Mouse (Mus musculus) ES-E14 (cell line): ENCODE measurements at regions not wholly inside any gene's neighbourhood (a gene's known extent, or its start where the extent isn't known, plus 50 kb on each side); places are given as distances from the start of the nearest gene placed in this dataset.

ENCODE experiments used
- CHD2 ChIP-seq: IDR thresholded peaks from 2 replicates; pipeline ENCODE4 v1.6.1; 2014; ENCODE audit warnings: mild to moderate bottlenecking, low read depth, low read length, inconsistent platforms
- HCFC1 ChIP-seq: IDR thresholded peaks from 2 replicates; pipeline ENCODE4 v1.6.1; 2012; ENCODE audit warnings: low read length, inconsistent platforms, borderline replicate concordance; ENCODE audit not compliant: insufficient read depth
- MAFK ChIP-seq: IDR thresholded peaks from 2 replicates; pipeline ENCODE4 v1.6.1; 2014; ENCODE audit warnings: mild to moderate bottlenecking, low read depth, low read length, inconsistent platforms; ENCODE audit not compliant: insufficient read depth
- ZC3H11A ChIP-seq: IDR thresholded peaks from 2 replicates; pipeline ENCODE4 v1.6.1; 2012; ENCODE audit warnings: low read depth, mild to moderate bottlenecking, inconsistent platforms, low read length, borderline replicate concordance
- ZNF384 ChIP-seq: IDR thresholded peaks from 2 replicates; pipeline ENCODE4 v1.6.1; 2012; ENCODE audit warnings: low read depth, low read length, inconsistent platforms

DNA sequence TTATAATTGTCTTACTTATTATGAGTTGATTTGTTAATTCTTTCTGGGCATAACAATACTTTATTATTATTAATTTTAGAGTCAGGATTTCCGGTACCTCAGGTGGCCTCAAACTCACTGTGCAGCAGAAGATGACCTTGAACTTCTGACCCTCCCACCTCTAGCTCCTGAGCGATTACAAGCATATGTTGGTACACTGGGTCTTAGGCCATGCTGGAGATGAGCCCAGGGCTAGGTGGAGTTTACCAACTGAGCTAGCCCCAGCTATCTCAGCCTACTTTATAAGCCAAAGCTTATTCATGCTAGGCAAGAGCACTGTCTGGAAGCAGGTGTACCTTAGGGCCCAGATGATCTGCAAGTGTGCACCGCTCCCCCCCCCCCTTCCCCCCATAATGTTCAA lies 87.4 kb downstream of the Smim20 start:
- no peak for TF ChIP-seq ZNF384
- TF ChIP-seq HCFC1, result no peak
- no peak for TF ChIP-seq MAFK
- TF ChIP-seq CHD2, result no peak
- no peak for TF ChIP-seq ZC3H11A
